Mouse (Mus musculus): ENCODE results near the gene Lpin1.

DNA sequence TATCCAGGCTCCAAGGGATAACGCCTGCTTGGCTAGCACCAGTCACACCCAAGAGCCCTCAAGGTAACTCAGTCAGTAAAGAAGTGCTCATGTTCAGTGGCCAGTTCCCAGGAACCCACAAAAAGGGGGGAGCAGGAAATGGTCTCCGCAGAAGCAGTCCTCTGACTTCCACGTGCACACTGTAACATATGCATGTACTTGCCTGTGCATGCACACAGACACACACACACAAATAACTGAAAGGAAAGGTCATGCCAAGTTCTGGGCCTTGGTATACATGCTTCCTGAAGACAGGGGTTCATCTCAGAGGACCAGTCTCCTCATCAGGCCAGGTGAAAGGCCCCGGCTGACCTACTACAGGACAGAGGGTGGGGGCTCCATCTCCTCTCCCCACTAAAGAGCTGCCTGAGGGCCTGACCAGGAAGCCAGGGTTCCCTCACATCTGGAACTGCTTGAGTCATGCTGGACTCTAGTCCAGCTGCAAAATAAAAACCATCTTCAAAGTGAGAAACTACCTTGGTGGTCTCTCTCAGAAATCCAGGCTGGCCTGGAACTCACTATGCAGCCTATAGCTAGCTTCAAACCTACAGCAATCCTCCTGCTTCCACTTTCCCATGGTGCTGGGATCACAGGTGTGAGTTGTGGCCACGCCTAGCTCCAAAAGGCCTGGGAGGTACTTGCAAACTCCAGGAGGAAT, 70.7 kb downstream of the Lpin1 start:
- TF ChIP-seq CTCF (IDR thresholded peaks at IDR 0.05; ENCODE audit: low read depth, low read length) (no peak), POLR2A (IDR thresholded peaks at IDR 0.05; ENCODE audit: borderline replicate concordance, low read depth, low read length) (no peak)
